Mouse (Mus musculus) heart, postnatal 36 days (tissue): ENCODE data around the gene 2010315B03Rik. TPM values are rescaled to one million over a fixed set of nuclear protein-coding genes. Genes with fewer than 3 reads are reported as not detected.

Source experiments
- total RNA-seq, 2 experiments: library from RNA; stranded (reverse); gene quantifications; 2 replicates each; pipeline ENCODE4 v1.2.3; 2021

Gene 2010315B03Rik
- total RNA-seq, 2 experiments from 2014 or later = 11.6 to 11.7 TPM

Other genes starting within 250 kb of the 2010315B03Rik start
- 1 to 10 TPM; 1.2 to 1.7 TPM for gene Ccr2, start 210.7 kb downstream of the 2010315B03Rik start, total RNA-seq
- 1 to 10 TPM; 1.5 to 5.1 TPM for gene Ccr5, start 191.2 kb downstream of the 2010315B03Rik start, total RNA-seq
- gene Ppp2r3d, start 164.2 kb upstream of the 2010315B03Rik start, total RNA-seq = 100 to 1,000 TPM in 1 of 2 experiments, 10 to 100 TPM in 1; 92.0 to 101 TPM
- not detected for gene Gm21836, start 181.1 kb upstream of the 2010315B03Rik start, total RNA-seq